Mouse (Mus musculus): ENCODE data around the gene Mfng.

Gene Mfng

GRCm38 (mm10) chr15:78787287-78787856, 14.1 kb upstream of the Mfng start:
- peak; percentile 62 to 82 for DNase-seq (ENCODE audit: low spot score in 2 of 2)

- DNase-seq (ENCODE audit: low spot score in 2 of 2) = peak; percentile 81 to 83
Observed at GRCm38 (mm10) chr15:78786411-78786818, 13.1 kb upstream of the Mfng start.

- DNase-seq (ENCODE audit: low spot score in 2 of 2) = peak; percentile 89 to 94
Observed at GRCm38 (mm10) chr15:78785961-78786360, 12.7 kb upstream of the Mfng start.

- DNase-seq (ENCODE audit: low spot score in 2 of 2) = no peak
Observed at GRCm38 (mm10) chr15:78785258-78785657, 12.0 kb upstream of the Mfng start.

GRCm38 (mm10) chr15:78784520-78784919, 11.2 kb upstream of the Mfng start:
- no peak for DNase-seq (ENCODE audit: low spot score in 2 of 2)

GRCm38 (mm10) chr15:78782348-78783103, 9.3 kb upstream of the Mfng start:
- DNase-seq (ENCODE audit: low spot score in 2 of 2) = no peak

GRCm38 (mm10) chr15:78780908-78781307, 7.6 kb upstream of the Mfng start:
- no peak for DNase-seq (ENCODE audit: low spot score in 2 of 2)

- no peak for DNase-seq (ENCODE audit: low spot score in 2 of 2)
Observed at GRCm38 (mm10) chr15:78780359-78780758, 7.1 kb upstream of the Mfng start.

GRCm38 (mm10) chr15:78779690-78780089, 6.4 kb upstream of the Mfng start:
- no peak for DNase-seq (ENCODE audit: low spot score in 2 of 2)

- DNase-seq (ENCODE audit: low spot score in 2 of 2) = no peak
Observed at GRCm38 (mm10) chr15:78779253-78779652, 6.0 kb upstream of the Mfng start.

- DNase-seq (ENCODE audit: low spot score in 2 of 2) = peak; percentile 94 to 95
Observed at GRCm38 (mm10) chr15:78778077-78778870, 5.0 kb upstream of the Mfng start.

GRCm38 (mm10) chr15:78772856-78773255, 419 bp downstream of the Mfng start:
- DNase-seq (ENCODE audit: low spot score in 2 of 2) = no peak

- DNase-seq (ENCODE audit: low spot score in 2 of 2) = peak in 1 of 2 experiments; percentile 69
Observed at GRCm38 (mm10) chr15:78772368-78772763, 909 bp downstream of the Mfng start.

GRCm38 (mm10) chr15:78771531-78772367, 1.5 kb downstream of the Mfng start:
- DNase-seq (ENCODE audit: low spot score in 2 of 2) = peak; percentile 56 to 81

- DNase-seq (ENCODE audit: low spot score in 2 of 2) = no peak
Observed at GRCm38 (mm10) chr15:78770983-78771355, 2.3 kb downstream of the Mfng start.

- DNase-seq (ENCODE audit: low spot score in 2 of 2) = no peak
Observed at GRCm38 (mm10) chr15:78770234-78770982, 2.9 kb downstream of the Mfng start.

GRCm38 (mm10) chr15:78769064-78769463, 4.2 kb downstream of the Mfng start:
- DNase-seq (ENCODE audit: low spot score in 2 of 2) = no peak

- no peak for DNase-seq (ENCODE audit: low spot score in 2 of 2)
Observed at GRCm38 (mm10) chr15:78763704-78764103, 9.6 kb downstream of the Mfng start.

GRCm38 (mm10) chr15:78763210-78763609, 10.1 kb downstream of the Mfng start:
- DNase-seq (ENCODE audit: low spot score in 2 of 2) = no peak

GRCm38 (mm10) chr15:78761112-78761511, 12.2 kb downstream of the Mfng start:
- DNase-seq (ENCODE audit: low spot score in 2 of 2) = no peak

- no peak for DNase-seq (ENCODE audit: low spot score in 2 of 2)
Observed at GRCm38 (mm10) chr15:78758132-78758531, 15.1 kb downstream of the Mfng start.

Data from heart, adult 9 months (tissue).